Mouse (Mus musculus): ENCODE data around the gene Polr2c. TPM values are rescaled to one million over a fixed set of nuclear protein-coding genes. Genes with fewer than 3 reads are reported as not detected.

Gene Polr2c
- polyA plus RNA-seq, 1 experiment from 2014 or later, result 174 TPM

DNA sequence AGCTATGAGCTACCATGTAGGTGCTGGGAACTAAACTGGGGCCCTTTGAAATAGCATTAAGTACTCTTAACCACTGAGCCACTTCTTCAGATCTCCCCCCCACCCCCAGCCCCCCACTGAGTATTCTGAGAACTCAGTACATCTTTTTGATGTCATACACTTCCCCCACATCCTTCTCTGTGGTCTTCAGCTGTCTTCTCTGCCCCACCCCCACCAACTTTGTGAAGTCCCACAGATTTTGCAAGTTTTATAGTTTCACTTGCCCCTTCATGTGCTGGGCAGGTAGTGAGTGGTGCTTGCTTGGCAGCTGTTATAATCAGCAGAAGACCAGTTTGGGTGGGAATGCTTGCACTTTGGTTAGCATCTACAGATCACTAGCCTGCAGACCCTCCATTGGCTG, 62.0 kb downstream of the Polr2c start:
- Histone ChIP-seq H3K9me3 (replicated peaks; ENCODE audit: control insufficient read depth, low read length) (no peaks in the 10 kb centered on the region), H3K4me1 (ENCODE audit: control insufficient read depth, insufficient read depth, low read length) (peaks cover 23% of the 10 kb centered on the region), H3K36me3 (ENCODE audit: control insufficient read depth, insufficient read depth, low read length) (no peaks in the 10 kb centered on the region), H3K27ac (ENCODE audit: low read depth, low read length) (no peak overlapping the region), H3K4me2 (ENCODE audit: low read length) (no peak overlapping the region), H3K4me3 (ENCODE audit: low read depth, low read length) (no peak overlapping the region), H3K27me3 (replicated peaks; ENCODE audit: control insufficient read depth, insufficient read depth, low read length) (no peaks in the 10 kb centered on the region), H3K9ac (ENCODE audit: low read length) (no peak overlapping the region)
- ATAC-seq (no peak), DNase-seq (ENCODE audit: low spot score) (no peak)

DNA sequence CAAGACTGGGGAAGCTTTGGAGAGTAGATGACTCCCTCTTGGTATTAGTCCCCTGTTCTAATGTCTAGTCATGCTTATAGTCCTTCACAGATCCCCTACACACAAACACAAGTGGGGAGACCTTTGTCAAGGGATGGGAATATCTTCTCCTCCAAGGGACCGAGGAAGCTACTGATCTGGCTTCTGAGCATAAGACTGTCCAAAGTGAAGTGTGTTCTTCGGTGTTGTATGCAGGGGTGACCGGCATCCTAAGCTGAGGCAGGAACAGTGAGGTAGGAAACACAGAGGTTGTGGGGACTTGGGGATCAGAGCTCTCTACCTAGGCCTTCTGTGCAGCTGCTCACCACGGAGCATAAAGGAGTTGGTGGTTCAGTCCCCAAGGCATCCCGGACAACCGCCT, 64.9 kb downstream of the Polr2c start:
- no peak overlapping the region for H3K27ac ChIP-seq (ENCODE audit: low read depth, low read length)
- no peak overlapping the region for H3K4me3 ChIP-seq (ENCODE audit: low read depth, low read length)
- 70% methylated on average over 6 of the region's 6 CpGs for WGBS
- no peak overlapping the region for H3K4me2 ChIP-seq (ENCODE audit: low read length)
- ATAC-seq, result no peak
- H3K36me3 ChIP-seq (ENCODE audit: control insufficient read depth, insufficient read depth, low read length), result no peaks in the 10 kb centered on the region
- no peak for DNase-seq (ENCODE audit: low spot score)
- no peaks in the 10 kb centered on the region for H3K9me3 ChIP-seq (replicated peaks; ENCODE audit: control insufficient read depth, low read length)
- 0 out of 2 replicates have a peak, but pooled peaks cover 6% of the 10 kb centered on the region for H3K4me1 ChIP-seq (ENCODE audit: control insufficient read depth, insufficient read depth, low read length)
- no peaks in the 10 kb centered on the region for H3K27me3 ChIP-seq (replicated peaks; ENCODE audit: control insufficient read depth, insufficient read depth, low read length)
- H3K9ac ChIP-seq (ENCODE audit: low read length), result no peak overlapping the region

DNA sequence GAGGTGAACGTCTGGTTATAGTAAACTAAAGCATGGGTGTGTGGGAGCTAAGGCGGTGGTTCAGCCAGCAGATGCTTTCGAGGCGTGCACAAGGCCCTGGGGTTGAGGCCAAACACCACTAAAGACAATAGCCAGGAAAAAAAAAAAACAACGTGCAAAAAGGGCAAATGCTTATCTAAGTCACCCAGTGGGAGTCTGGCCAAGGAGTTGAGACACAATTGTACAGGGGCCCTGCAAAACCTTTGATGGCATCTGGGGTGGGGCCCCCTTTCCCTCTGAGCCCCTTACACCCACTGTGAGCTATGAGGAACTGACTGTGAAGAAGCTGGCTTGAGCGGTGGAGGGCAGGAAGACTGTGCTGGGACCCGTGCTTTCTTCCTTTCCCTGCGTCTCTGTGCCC, 65.4 kb downstream of the Polr2c start:
- Histone ChIP-seq H3K4me2 (ENCODE audit: low read length) (no peak overlapping the region), H3K27ac (ENCODE audit: low read depth, low read length) (no peak overlapping the region), H3K9ac (ENCODE audit: low read length) (no peak overlapping the region), H3K27me3 (replicated peaks; ENCODE audit: control insufficient read depth, insufficient read depth, low read length) (no peaks in the 10 kb centered on the region), H3K4me3 (ENCODE audit: low read depth, low read length) (no peak overlapping the region), H3K36me3 (ENCODE audit: control insufficient read depth, insufficient read depth, low read length) (no peaks in the 10 kb centered on the region), H3K9me3 (replicated peaks; ENCODE audit: control insufficient read depth, low read length) (no peaks in the 10 kb centered on the region), H3K4me1 (ENCODE audit: control insufficient read depth, insufficient read depth, low read length) (0 out of 2 replicates have a peak, but pooled peaks cover 5% of the 10 kb centered on the region)
- no peak for DNase-seq (ENCODE audit: low spot score)
- WGBS, result 33% methylated on average over 8 of the region's 8 CpGs
- ATAC-seq, result no peak

Other genes starting within 250 kb of the Polr2c start
- gene Arl2bp, start 190.8 kb upstream of the Polr2c start, polyA plus RNA-seq (2014; fragmentation: Nextera tagmentation; extraction: Ambion mirVana), result 89.3 and 101 TPM in 2 replicates
- 0.71 and 1.2 TPM in 2 replicates for gene Pllp, start 161.2 kb upstream of the Polr2c start, polyA plus RNA-seq (2014; fragmentation: Nextera tagmentation; extraction: Ambion mirVana)
- not detected in 2 replicates for gene Ccl22, start 111.9 kb upstream of the Polr2c start, polyA plus RNA-seq (2014; fragmentation: Nextera tagmentation; extraction: Ambion mirVana)
- gene Cx3cl1, start 85.4 kb upstream of the Polr2c start, polyA plus RNA-seq (2014; fragmentation: Nextera tagmentation; extraction: Ambion mirVana), result 11.2 and 18.4 TPM in 2 replicates
- 0.63 TPM in 1 of 2 replicates, not detected in the other for gene Ccl17, start 47.0 kb upstream of the Polr2c start, polyA plus RNA-seq (2014; fragmentation: Nextera tagmentation; extraction: Ambion mirVana)
- gene Coq9, start 19.1 kb upstream of the Polr2c start, polyA plus RNA-seq (2014; fragmentation: Nextera tagmentation; extraction: Ambion mirVana), result 63.1 TPM in 2 replicates
- gene Ciapin1, start 19.1 kb upstream of the Polr2c start, polyA plus RNA-seq (2014; fragmentation: Nextera tagmentation; extraction: Ambion mirVana), result 124 and 147 TPM in 2 replicates
- gene Dok4, start 18.9 kb downstream of the Polr2c start, polyA plus RNA-seq (2014; fragmentation: Nextera tagmentation; extraction: Ambion mirVana), result 42.6 and 54.7 TPM in 2 replicates
- 6.9 and 7.9 TPM in 2 replicates for gene Ccdc102a, start 60.6 kb downstream of the Polr2c start, polyA plus RNA-seq (2014; fragmentation: Nextera tagmentation; extraction: Ambion mirVana)
- gene Adgrg5, start 66.2 kb downstream of the Polr2c start, polyA plus RNA-seq (2014; fragmentation: Nextera tagmentation; extraction: Ambion mirVana), result not detected in 2 replicates
- 145 and 157 TPM in 2 replicates for gene Adgrg1, start 117.3 kb downstream of the Polr2c start, polyA plus RNA-seq (2014; fragmentation: Nextera tagmentation; extraction: Ambion mirVana)
- 1.2 TPM in 2 replicates for gene Adgrg3, start 160.2 kb downstream of the Polr2c start, polyA plus RNA-seq (2014; fragmentation: Nextera tagmentation; extraction: Ambion mirVana)
- gene Drc7, start 197.7 kb downstream of the Polr2c start, polyA plus RNA-seq (2014; fragmentation: Nextera tagmentation; extraction: Ambion mirVana), result 0.71 and 1.2 TPM in 2 replicates
- 26.2 and 37.0 TPM in 2 replicates for gene Katnb1, start 223.7 kb downstream of the Polr2c start, polyA plus RNA-seq (2014; fragmentation: Nextera tagmentation; extraction: Ambion mirVana)

Measured in forebrain, embryonic 14.5 days (tissue).